Mouse (Mus musculus) spleen, postnatal 4 days (tissue): ENCODE data around the gene Taf1d.
"Not testable (repeated sequence)": the region's sequence is repeated elsewhere in the genome, so short reads cannot be mapped to it uniquely, and the experiment has no call there.

Experiments used
- DNase-seq, 2 experiments: peaks; one replicate each; pipeline ENCODE4 v3.0.0; 2022; ENCODE audit warnings: low spot score in 2 of 2

The Taf1d gene

GRCm38 (mm10) chr9:15305503-15306397, at the start of gene Taf1d:
TSS of gene Taf1d (plus strand) at chr9:15306214.
- DNase-seq: peak; percentile 99 to 100

GRCm38 (mm10) chr9:15256214-15256613, 49.8 kb upstream of the Taf1d start:
- no peak for DNase-seq

- DNase-seq: no peak
Observed at GRCm38 (mm10) chr9:15261980-15262379, 44.0 kb upstream of the Taf1d start.

GRCm38 (mm10) chr9:15263487-15263886, 42.5 kb upstream of the Taf1d start:
- no peak for DNase-seq

- no peak for DNase-seq
Observed at GRCm38 (mm10) chr9:15273981-15274380, 32.0 kb upstream of the Taf1d start.

GRCm38 (mm10) chr9:15276855-15277254, 29.2 kb upstream of the Taf1d start:
- DNase-seq: no peak

- DNase-seq: no peak
Observed at GRCm38 (mm10) chr9:15278343-15278742, 27.7 kb upstream of the Taf1d start.

GRCm38 (mm10) chr9:15279139-15279648, 26.8 kb upstream of the Taf1d start:
- DNase-seq: no peak

- peak; percentile 90 to 94 for DNase-seq
Observed at GRCm38 (mm10) chr9:15279649-15280490, 26.1 kb upstream of the Taf1d start, which contains the start of gene Med17. TSS of gene Med17 (minus strand) at chr9:15279931.

GRCm38 (mm10) chr9:15280491-15280879, 25.5 kb upstream of the Taf1d start:
- DNase-seq: no peak

GRCm38 (mm10) chr9:15285443-15285842, 20.6 kb upstream of the Taf1d start:
- no peak for DNase-seq

GRCm38 (mm10) chr9:15287846-15288245, 18.2 kb upstream of the Taf1d start:
- DNase-seq: no peak

GRCm38 (mm10) chr9:15288402-15288801, 17.6 kb upstream of the Taf1d start:
- DNase-seq: no peak

GRCm38 (mm10) chr9:15289251-15289650, 16.8 kb upstream of the Taf1d start:
- DNase-seq: no peak

- no peak for DNase-seq
Observed at GRCm38 (mm10) chr9:15297112-15297511, 8.9 kb upstream of the Taf1d start.

GRCm38 (mm10) chr9:15298451-15298850, 7.6 kb upstream of the Taf1d start:
- no peak for DNase-seq

GRCm38 (mm10) chr9:15300056-15300455, 6.0 kb upstream of the Taf1d start:
- no peak for DNase-seq

- DNase-seq: no peak
Observed at GRCm38 (mm10) chr9:15301399-15301798, 4.6 kb upstream of the Taf1d start.

GRCm38 (mm10) chr9:15302006-15302405, 4.0 kb upstream of the Taf1d start:
- not testable (repeated sequence) for DNase-seq

- no peak for DNase-seq
Observed at GRCm38 (mm10) chr9:15302881-15303280, 3.1 kb upstream of the Taf1d start.

- no peak for DNase-seq
Observed at GRCm38 (mm10) chr9:15306398-15307119, 545 bp downstream of the Taf1d start, which contains the start of gene 4931406C07Rik. TSS of gene 4931406C07Rik (minus strand) at chr9:15306448.

- no peak for DNase-seq
Observed at GRCm38 (mm10) chr9:15307257-15307656, 1.2 kb downstream of the Taf1d start.
